Mouse (Mus musculus): ENCODE data around the gene Maz.

DNA sequence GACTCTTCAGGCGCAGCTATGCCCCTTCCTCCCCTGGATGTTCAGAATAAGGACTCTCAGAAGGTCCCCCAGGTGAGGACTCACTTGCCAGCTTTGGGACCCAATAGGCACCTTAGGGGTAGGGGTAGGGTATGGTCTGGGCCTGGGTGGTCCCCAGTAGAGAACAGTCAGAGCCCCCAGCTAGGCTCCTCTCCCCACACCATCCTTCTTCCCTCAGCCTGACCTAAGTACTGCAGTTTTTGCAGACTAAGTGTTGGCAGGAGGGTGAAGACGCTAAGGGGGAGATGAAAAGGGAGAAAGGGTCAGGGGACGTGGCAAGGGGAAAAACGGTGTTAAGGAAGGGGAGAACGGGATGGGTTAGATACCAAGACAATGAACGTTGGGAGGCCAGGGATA, 8.9 kb downstream of the Maz start:
- TF ChIP-seq POLR2A (IDR thresholded peaks at IDR 0.05; ENCODE audit: borderline replicate concordance, low read depth, low read length) (no peak), CTCF (IDR thresholded peaks at IDR 0.05; ENCODE audit: low read depth, low read length) (no peak)

Data from bone marrow macrophage, adult 2 months (primary cell).